Mouse (Mus musculus): ENCODE data around the gene Zfp605. TPM values are rescaled to one million over a fixed set of nuclear protein-coding genes. Genes with fewer than 3 reads are reported as not detected.

The Zfp605 gene
- total and polyA plus RNA-seq, 2 experiments from 2014 or later = 7.2 to 14.3 TPM

GRCm38 (mm10) chr5:110094847-110095213, 15.1 kb upstream of the Zfp605 start:
- ATAC-seq (peak; percentile 6; the same call in 1 of the 2 replicates), DNase-seq (ENCODE audit: low spot score) (no peak)
- H3K9me3 ChIP-seq (ENCODE audit: low read length) = no peaks in the 10 kb centered on the region
- H3K4me3 ChIP-seq (ENCODE audit: low read length) = peak overlapping the region; percentile 40
- H3K27me3 ChIP-seq (ENCODE audit: insufficient read depth, low read length) = no peaks in the 10 kb centered on the region
- peak overlapping the region; percentile 49; the same call in 1 of the 2 replicates for H3K27ac ChIP-seq
- H3K36me3 ChIP-seq (ENCODE audit: insufficient read depth, low read length) = no peaks in the 10 kb centered on the region
- peak overlapping the region; percentile 31; the same call in 1 of the 2 replicates for H3K9ac ChIP-seq (replicated peaks; ENCODE audit: low read length)
- peak overlapping the region; percentile 71 for H3K4me2 ChIP-seq (ENCODE audit: low read depth, low read length)
- no peaks in the 10 kb centered on the region for H3K4me1 ChIP-seq (ENCODE audit: insufficient read depth, low read length)
- no peak for TF ChIP-seq CTCF (IDR thresholded peaks at IDR 0.05; ENCODE audit: low read depth)
- WGBS = 7% methylated on average over 4 of the region's 4 CpGs

- Histone ChIP-seq H3K4me1 (ENCODE audit: insufficient read depth, low read length) (peaks cover 11% of the 10 kb centered on the region), H3K27ac (no peak overlapping the region), H3K27me3 (ENCODE audit: insufficient read depth, low read length) (no peaks in the 10 kb centered on the region), H3K4me3 (ENCODE audit: low read length) (no peak overlapping the region), H3K4me2 (ENCODE audit: low read depth, low read length) (no peak overlapping the region), H3K9ac (replicated peaks; ENCODE audit: low read length) (no peak overlapping the region), H3K36me3 (ENCODE audit: insufficient read depth, low read length) (peaks cover 13% of the 10 kb centered on the region), H3K9me3 (ENCODE audit: low read length) (no peaks in the 10 kb centered on the region)
- ATAC-seq (no peak), DNase-seq (ENCODE audit: low spot score) (no peak)
- TF ChIP-seq CTCF (IDR thresholded peaks at IDR 0.05; ENCODE audit: low read depth) = no peak
- 24% methylated on average over 1 of the region's 1 CpGs for WGBS
These were observed 10.9 kb upstream of the Zfp605 start for GRCm38 (mm10) chr5:110098991-110099477.

- H3K9me3 ChIP-seq (ENCODE audit: low read length) = no peaks in the 10 kb centered on the region
- H3K9ac ChIP-seq (replicated peaks; ENCODE audit: low read length) = peak within 1 kb of the TSS; percentile 46; the same call in 1 of the 2 replicates
- no peak for TF ChIP-seq CTCF (IDR thresholded peaks at IDR 0.05; ENCODE audit: low read depth)
- peaks cover 11% of the 10 kb centered on the region for H3K4me1 ChIP-seq (ENCODE audit: insufficient read depth, low read length)
- no peaks in the 10 kb centered on the region for H3K27me3 ChIP-seq (ENCODE audit: insufficient read depth, low read length)
- DNase-seq (ENCODE audit: low spot score) = no peak
- 5% methylated on average over 25 of the region's 25 CpGs for WGBS
- H3K27ac ChIP-seq = no peak within 1 kb of the TSS
- peaks cover 22% of the 10 kb centered on the region for H3K36me3 ChIP-seq (ENCODE audit: insufficient read depth, low read length)
- ATAC-seq = no peak
- H3K4me3 ChIP-seq (ENCODE audit: low read length) = peak within 1 kb of the TSS; percentile 40
- peak within 1 kb of the TSS; percentile 78 for H3K4me2 ChIP-seq (ENCODE audit: low read depth, low read length)
These were observed 10.0 kb upstream of the Zfp605 start, which contains the start of gene Plcxd1 for GRCm38 (mm10) chr5:110099656-110100580. TSS of gene Plcxd1 (plus strand) at chr5:110099969.

GRCm38 (mm10) chr5:110100921-110101631, 8.8 kb upstream of the Zfp605 start:
- peak overlapping the region; percentile 40 for H3K4me3 ChIP-seq (ENCODE audit: low read length)
- peak; percentile 44 for ATAC-seq
- peak overlapping the region; percentile 46 for H3K9ac ChIP-seq (replicated peaks; ENCODE audit: low read length)
- peaks cover 30% of the 10 kb centered on the region for H3K36me3 ChIP-seq (ENCODE audit: insufficient read depth, low read length)
- 1% methylated on average over 31 of the region's 37 CpGs for WGBS
- no peak for TF ChIP-seq CTCF (IDR thresholded peaks at IDR 0.05; ENCODE audit: low read depth)
- H3K4me2 ChIP-seq (ENCODE audit: low read depth, low read length) = peak overlapping the region; percentile 78
- H3K9me3 ChIP-seq (ENCODE audit: low read length) = no peaks in the 10 kb centered on the region
- DNase-seq (ENCODE audit: low spot score) = peak; percentile 60
- H3K27me3 ChIP-seq (ENCODE audit: insufficient read depth, low read length) = no peaks in the 10 kb centered on the region
- H3K27ac ChIP-seq = peak overlapping the region; percentile 62
- peaks cover 12% of the 10 kb centered on the region for H3K4me1 ChIP-seq (ENCODE audit: insufficient read depth, low read length)

GRCm38 (mm10) chr5:110101716-110102347, 8.1 kb upstream of the Zfp605 start:
- peak overlapping the region; percentile 78 for H3K4me2 ChIP-seq (ENCODE audit: low read depth, low read length)
- peak overlapping the region; percentile 46 for H3K9ac ChIP-seq (replicated peaks; ENCODE audit: low read length)
- peak; percentile 89 for DNase-seq (ENCODE audit: low spot score)
- peak; percentile 76 for ATAC-seq
- peak overlapping the region; percentile 40 for H3K4me3 ChIP-seq (ENCODE audit: low read length)
- WGBS = 19% methylated on average over 34 of the region's 34 CpGs
- H3K4me1 ChIP-seq (ENCODE audit: insufficient read depth, low read length) = peaks cover 18% of the 10 kb centered on the region
- H3K36me3 ChIP-seq (ENCODE audit: insufficient read depth, low read length) = peaks cover 32% of the 10 kb centered on the region
- no peak for TF ChIP-seq CTCF (IDR thresholded peaks at IDR 0.05; ENCODE audit: low read depth)
- H3K27ac ChIP-seq = peak overlapping the region; percentile 62
- H3K27me3 ChIP-seq (ENCODE audit: insufficient read depth, low read length) = no peaks in the 10 kb centered on the region
- no peaks in the 10 kb centered on the region for H3K9me3 ChIP-seq (ENCODE audit: low read length)

- no peaks in the 10 kb centered on the region for H3K9me3 ChIP-seq (ENCODE audit: low read length)
- peaks cover 32% of the 10 kb centered on the region for H3K36me3 ChIP-seq (ENCODE audit: insufficient read depth, low read length)
- no peak overlapping the region for H3K4me3 ChIP-seq (ENCODE audit: low read length)
- no peak for TF ChIP-seq CTCF (IDR thresholded peaks at IDR 0.05; ENCODE audit: low read depth)
- peak overlapping the region; percentile 62; the same call in 1 of the 2 replicates for H3K27ac ChIP-seq
- no peak overlapping the region for H3K9ac ChIP-seq (replicated peaks; ENCODE audit: low read length)
- H3K27me3 ChIP-seq (ENCODE audit: insufficient read depth, low read length) = no peaks in the 10 kb centered on the region
- peaks cover 18% of the 10 kb centered on the region for H3K4me1 ChIP-seq (ENCODE audit: insufficient read depth, low read length)
- WGBS = 92% methylated on average over 13 of the region's 13 CpGs
- H3K4me2 ChIP-seq (ENCODE audit: low read depth, low read length) = peak overlapping the region; percentile 78; the same call in 1 of the 2 replicates
- no peak for DNase-seq (ENCODE audit: low spot score)
- ATAC-seq = no peak
These were observed 7.5 kb upstream of the Zfp605 start for GRCm38 (mm10) chr5:110102429-110102828.

Data from hindbrain, postnatal 0 days (tissue).